Mouse (Mus musculus): Measurements from ENCODE around the gene Arrb1. TPM values are rescaled to one million over a fixed set of nuclear protein-coding genes. Genes with fewer than 3 reads are reported as not detected.

Arrb1 gene
- polyA plus RNA-seq, 1 experiment from 2014 or later = 3.8 TPM

GRCm38 (mm10) chr7:99555862-99556261 lies 20.6 kb downstream of the Arrb1 start:
- Histone ChIP-seq H3K27ac (replicated peaks; ENCODE audit: low read depth, low read length) (no peak overlapping the region), H3K9ac (ENCODE audit: low read depth, low read length) (no peak overlapping the region), H3K4me1 (ENCODE audit: control insufficient read depth, insufficient read depth, low read length) (peaks cover 6% of the 10 kb centered on the region; the same call in 1 of the 2 replicates), H3K9me3 (ENCODE audit: control insufficient read depth, low read length) (no peaks in the 10 kb centered on the region), H3K36me3 (ENCODE audit: control insufficient read depth, insufficient read depth, low read length) (no peaks in the 10 kb centered on the region), H3K4me3 (ENCODE audit: low read depth, low read length) (no peak overlapping the region), H3K4me2 (ENCODE audit: low read depth, low read length) (no peak overlapping the region), H3K27me3 (replicated peaks; ENCODE audit: control insufficient read depth, insufficient read depth, low read length) (no peaks in the 10 kb centered on the region)
- WGBS = 19% methylated on average over 6 of the region's 6 CpGs
- ATAC-seq (ENCODE audit: low read depth) (peak; percentile 73; the same call in 1 of the 2 replicates), DNase-seq (ENCODE audit: low spot score) (peak; percentile 58)

GRCm38 (mm10) chr7:99559091-99559490 lies 23.8 kb downstream of the Arrb1 start:
- Histone ChIP-seq H3K36me3 (ENCODE audit: control insufficient read depth, insufficient read depth, low read length) (no peaks in the 10 kb centered on the region), H3K9me3 (ENCODE audit: control insufficient read depth, low read length) (no peaks in the 10 kb centered on the region), H3K27me3 (replicated peaks; ENCODE audit: control insufficient read depth, insufficient read depth, low read length) (no peaks in the 10 kb centered on the region), H3K27ac (replicated peaks; ENCODE audit: low read depth, low read length) (no peak overlapping the region), H3K4me2 (ENCODE audit: low read depth, low read length) (no peak overlapping the region), H3K9ac (ENCODE audit: low read depth, low read length) (0 out of 2 replicates have a peak overlapping the region, but pooled peaks have one; percentile 40), H3K4me3 (ENCODE audit: low read depth, low read length) (no peak overlapping the region), H3K4me1 (ENCODE audit: control insufficient read depth, insufficient read depth, low read length) (no peaks in the 10 kb centered on the region)
- ATAC-seq (ENCODE audit: low read depth) (no peak), DNase-seq (ENCODE audit: low spot score) (peak; percentile 35)
- 21% methylated on average over 11 of the region's 11 CpGs for WGBS

GRCm38 (mm10) chr7:99562478-99562877 lies 27.2 kb downstream of the Arrb1 start:
- DNase-seq (ENCODE audit: low spot score) (peak; percentile 55), ATAC-seq (ENCODE audit: low read depth) (peak; percentile 23; the same call in 1 of the 2 replicates)
- H3K9ac ChIP-seq (ENCODE audit: low read depth, low read length) = no peak overlapping the region
- no peaks in the 10 kb centered on the region for H3K27me3 ChIP-seq (replicated peaks; ENCODE audit: control insufficient read depth, insufficient read depth, low read length)
- H3K36me3 ChIP-seq (ENCODE audit: control insufficient read depth, insufficient read depth, low read length) = no peaks in the 10 kb centered on the region
- H3K4me1 ChIP-seq (ENCODE audit: control insufficient read depth, insufficient read depth, low read length) = peaks cover 4% of the 10 kb centered on the region; the same call in 1 of the 2 replicates
- no peaks in the 10 kb centered on the region for H3K9me3 ChIP-seq (ENCODE audit: control insufficient read depth, low read length)
- no peak overlapping the region for H3K4me2 ChIP-seq (ENCODE audit: low read depth, low read length)
- no peak overlapping the region for H3K4me3 ChIP-seq (ENCODE audit: low read depth, low read length)
- H3K27ac ChIP-seq (replicated peaks; ENCODE audit: low read depth, low read length) = no peak overlapping the region
- WGBS = 14% methylated on average over 5 of the region's 5 CpGs

- ATAC-seq (ENCODE audit: low read depth) = no peak
- DNase-seq (ENCODE audit: low spot score) = no peak
- Histone ChIP-seq H3K4me2 (ENCODE audit: low read depth, low read length) (no peak overlapping the region), H3K27me3 (replicated peaks; ENCODE audit: control insufficient read depth, insufficient read depth, low read length) (no peaks in the 10 kb centered on the region), H3K27ac (replicated peaks; ENCODE audit: low read depth, low read length) (no peak overlapping the region), H3K9ac (ENCODE audit: low read depth, low read length) (no peak overlapping the region), H3K9me3 (ENCODE audit: control insufficient read depth, low read length) (no peaks in the 10 kb centered on the region), H3K4me3 (ENCODE audit: low read depth, low read length) (no peak overlapping the region), H3K4me1 (ENCODE audit: control insufficient read depth, insufficient read depth, low read length) (peaks cover 4% of the 10 kb centered on the region; the same call in 1 of the 2 replicates), H3K36me3 (ENCODE audit: control insufficient read depth, insufficient read depth, low read length) (no peaks in the 10 kb centered on the region)
- 65% methylated on average over 7 of the region's 7 CpGs for WGBS
Observed at GRCm38 (mm10) chr7:99563224-99563623, 28.0 kb downstream of the Arrb1 start.

- H3K36me3 ChIP-seq (ENCODE audit: control insufficient read depth, insufficient read depth, low read length) = no peaks in the 10 kb centered on the region
- no peak for ATAC-seq (ENCODE audit: low read depth)
- DNase-seq (ENCODE audit: low spot score) = no peak
- H3K4me3 ChIP-seq (ENCODE audit: low read depth, low read length) = no peak overlapping the region
- H3K4me1 ChIP-seq (ENCODE audit: control insufficient read depth, insufficient read depth, low read length) = peaks cover 9% of the 10 kb centered on the region; the same call in 1 of the 2 replicates
- 47% methylated on average over 8 of the region's 8 CpGs for WGBS
- no peaks in the 10 kb centered on the region for H3K27me3 ChIP-seq (replicated peaks; ENCODE audit: control insufficient read depth, insufficient read depth, low read length)
- H3K9ac ChIP-seq (ENCODE audit: low read depth, low read length) = peak overlapping the region; percentile 37; the same call in 1 of the 2 replicates
- no peak overlapping the region for H3K4me2 ChIP-seq (ENCODE audit: low read depth, low read length)
- no peaks in the 10 kb centered on the region for H3K9me3 ChIP-seq (ENCODE audit: control insufficient read depth, low read length)
- no peak overlapping the region for H3K27ac ChIP-seq (replicated peaks; ENCODE audit: low read depth, low read length)
Observed at GRCm38 (mm10) chr7:99565325-99565881, 30.1 kb downstream of the Arrb1 start.

GRCm38 (mm10) chr7:99570680-99571079 lies 35.4 kb downstream of the Arrb1 start:
- ATAC-seq (ENCODE audit: low read depth) (no peak), DNase-seq (ENCODE audit: low spot score) (no peak)
- Histone ChIP-seq H3K4me2 (ENCODE audit: low read depth, low read length) (0 out of 2 replicates have a peak overlapping the region, but pooled peaks have one; percentile 5), H3K4me3 (ENCODE audit: low read depth, low read length) (no peak overlapping the region), H3K9me3 (ENCODE audit: control insufficient read depth, low read length) (no peaks in the 10 kb centered on the region), H3K27ac (replicated peaks; ENCODE audit: low read depth, low read length) (no peak overlapping the region), H3K4me1 (ENCODE audit: control insufficient read depth, insufficient read depth, low read length) (0 out of 2 replicates have a peak, but pooled peaks cover 5% of the 10 kb centered on the region), H3K36me3 (ENCODE audit: control insufficient read depth, insufficient read depth, low read length) (no peaks in the 10 kb centered on the region), H3K27me3 (replicated peaks; ENCODE audit: control insufficient read depth, insufficient read depth, low read length) (no peaks in the 10 kb centered on the region), H3K9ac (ENCODE audit: low read depth, low read length) (no peak overlapping the region)
- 53% methylated on average over 5 of the region's 5 CpGs for WGBS

- ATAC-seq (ENCODE audit: low read depth) (peak; percentile 65), DNase-seq (ENCODE audit: low spot score) (peak; percentile 40)
- Histone ChIP-seq H3K27ac (replicated peaks; ENCODE audit: low read depth, low read length) (no peak overlapping the region), H3K9me3 (ENCODE audit: control insufficient read depth, low read length) (no peaks in the 10 kb centered on the region), H3K9ac (ENCODE audit: low read depth, low read length) (no peak overlapping the region), H3K4me1 (ENCODE audit: control insufficient read depth, insufficient read depth, low read length) (0 out of 2 replicates have a peak, but pooled peaks cover 5% of the 10 kb centered on the region), H3K36me3 (ENCODE audit: control insufficient read depth, insufficient read depth, low read length) (no peaks in the 10 kb centered on the region), H3K4me2 (ENCODE audit: low read depth, low read length) (no peak overlapping the region), H3K27me3 (replicated peaks; ENCODE audit: control insufficient read depth, insufficient read depth, low read length) (no peaks in the 10 kb centered on the region), H3K4me3 (ENCODE audit: low read depth, low read length) (no peak overlapping the region)
- WGBS = 36% methylated on average over 9 of the region's 10 CpGs
Observed at GRCm38 (mm10) chr7:99572931-99573330, 37.7 kb downstream of the Arrb1 start.

GRCm38 (mm10) chr7:99573351-99573750 lies 38.1 kb downstream of the Arrb1 start:
- Histone ChIP-seq H3K27ac (replicated peaks; ENCODE audit: low read depth, low read length) (no peak overlapping the region), H3K9me3 (ENCODE audit: control insufficient read depth, low read length) (no peaks in the 10 kb centered on the region), H3K9ac (ENCODE audit: low read depth, low read length) (no peak overlapping the region), H3K36me3 (ENCODE audit: control insufficient read depth, insufficient read depth, low read length) (no peaks in the 10 kb centered on the region), H3K4me1 (ENCODE audit: control insufficient read depth, insufficient read depth, low read length) (0 out of 2 replicates have a peak, but pooled peaks cover 5% of the 10 kb centered on the region), H3K27me3 (replicated peaks; ENCODE audit: control insufficient read depth, insufficient read depth, low read length) (no peaks in the 10 kb centered on the region), H3K4me2 (ENCODE audit: low read depth, low read length) (no peak overlapping the region), H3K4me3 (ENCODE audit: low read depth, low read length) (no peak overlapping the region)
- DNase-seq (ENCODE audit: low spot score) (no peak), ATAC-seq (ENCODE audit: low read depth) (no peak)
- WGBS = 59% methylated on average over 4 of the region's 4 CpGs

- H3K27me3 ChIP-seq (replicated peaks; ENCODE audit: control insufficient read depth, insufficient read depth, low read length) = no peaks in the 10 kb centered on the region
- no peak overlapping the region for H3K4me2 ChIP-seq (ENCODE audit: low read depth, low read length)
- DNase-seq (ENCODE audit: low spot score) = no peak
- H3K4me3 ChIP-seq (ENCODE audit: low read depth, low read length) = no peak overlapping the region
- WGBS = 79% methylated on average over 3 of the region's 3 CpGs
- no peak for ATAC-seq (ENCODE audit: low read depth)
- H3K9ac ChIP-seq (ENCODE audit: low read depth, low read length) = no peak overlapping the region
- H3K4me1 ChIP-seq (ENCODE audit: control insufficient read depth, insufficient read depth, low read length) = peaks cover 7% of the 10 kb centered on the region; the same call in 1 of the 2 replicates
- no peaks in the 10 kb centered on the region for H3K9me3 ChIP-seq (ENCODE audit: control insufficient read depth, low read length)
- H3K36me3 ChIP-seq (ENCODE audit: control insufficient read depth, insufficient read depth, low read length) = no peaks in the 10 kb centered on the region
- H3K27ac ChIP-seq (replicated peaks; ENCODE audit: low read depth, low read length) = no peak overlapping the region
Observed at GRCm38 (mm10) chr7:99578246-99578645, 43.0 kb downstream of the Arrb1 start.
